Mouse (Mus musculus): Measurements from ENCODE around the gene Arhgap10.

DNA sequence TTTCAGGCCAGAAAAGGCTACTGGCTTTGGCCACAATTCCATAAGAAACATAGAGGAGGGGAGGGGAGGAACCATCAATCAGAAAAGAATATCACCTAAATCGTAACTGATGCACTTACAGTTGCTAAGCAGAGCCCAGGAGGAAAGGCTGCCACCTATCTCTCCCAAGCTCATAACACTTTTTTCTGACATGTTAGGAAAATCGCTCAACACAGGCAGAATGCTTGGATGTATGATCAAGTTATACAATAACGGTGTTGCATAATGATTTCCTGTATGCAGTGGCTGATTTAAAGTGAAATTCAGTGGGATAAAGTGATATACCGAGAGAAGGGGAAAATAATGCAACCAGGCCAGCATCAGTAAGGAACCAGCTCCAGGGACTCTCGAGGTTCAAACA is 162.4 kb downstream of the Arhgap10 start:
- no peak for TF ChIP-seq CTCF (IDR thresholded peaks at IDR 0.05 in 2 of 3, conservative IDR thresholded peaks at IDR 0.05 in 1 of 3; ENCODE audit: control insufficient read depth in 1 of 3, insufficient read depth in 1 of 3, low read depth in 2 of 3, low read length in 3 of 3, poor library complexity in 1 of 3, severe bottlenecking in 1 of 3)
- no peak for TF ChIP-seq JUND (IDR thresholded peaks at IDR 0.05; ENCODE audit: low read depth, low read length)
- no peak for TF ChIP-seq POLR2A (IDR thresholded peaks at IDR 0.05; ENCODE audit: control insufficient read depth in 1 of 2, insufficient read depth in 1 of 2, low read depth in 1 of 2, low read length in 2 of 2, poor library complexity in 1 of 2)
- TF ChIP-seq ZC3H11A (IDR thresholded peaks at IDR 0.05; ENCODE audit: low read depth, low read length): no peak
- TF ChIP-seq GATA1 (IDR thresholded peaks at IDR 0.05; ENCODE audit: low read depth, low read length): no peak
- no peak for TF ChIP-seq RCOR1 (IDR thresholded peaks at IDR 0.05; ENCODE audit: low read depth, low read length)
